Mouse (Mus musculus): Measurements from ENCODE around the gene Fbxl17.
A peak's percentile ranks its signal among the peaks of the same experiment; 100 is the strongest.

Fbxl17 gene

GRCm38 (mm10) chr17:63285265-63285939 lies 214.4 kb downstream of the Fbxl17 start:
- DNase-seq (ENCODE audit: extremely low read depth, low read depth, low spot score), result peak; percentile 57

- DNase-seq (ENCODE audit: extremely low read depth, low read depth, low spot score), result no peak
These were observed 215.7 kb downstream of the Fbxl17 start for GRCm38 (mm10) chr17:63284074-63284473.

GRCm38 (mm10) chr17:63282004-63282403 lies 217.8 kb downstream of the Fbxl17 start:
- no peak for DNase-seq (ENCODE audit: extremely low read depth, low read depth, low spot score)

GRCm38 (mm10) chr17:63280990-63281389 lies 218.8 kb downstream of the Fbxl17 start:
- no peak for DNase-seq (ENCODE audit: extremely low read depth, low read depth, low spot score)

DNA sequence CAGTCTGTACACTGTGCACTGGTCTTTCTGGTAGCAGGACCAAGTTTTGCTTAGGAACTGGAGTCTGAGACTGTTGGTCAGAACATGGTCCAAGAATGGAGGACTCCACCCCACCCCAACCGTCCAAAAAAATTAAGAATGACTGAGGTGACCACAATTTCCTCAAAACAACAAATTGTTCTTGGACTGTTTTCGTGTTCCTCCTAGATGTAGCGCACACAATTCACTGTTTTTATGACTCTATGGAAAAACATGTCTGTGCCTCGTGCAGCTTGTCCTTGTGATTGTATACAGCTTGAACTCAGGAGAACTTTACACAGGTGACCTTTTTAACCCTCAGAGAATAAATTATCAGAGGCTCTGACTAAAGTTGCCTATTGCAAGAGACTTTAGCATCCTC lies 220.7 kb downstream of the Fbxl17 start:
- no peak for DNase-seq (ENCODE audit: extremely low read depth, low read depth, low spot score)

DNA sequence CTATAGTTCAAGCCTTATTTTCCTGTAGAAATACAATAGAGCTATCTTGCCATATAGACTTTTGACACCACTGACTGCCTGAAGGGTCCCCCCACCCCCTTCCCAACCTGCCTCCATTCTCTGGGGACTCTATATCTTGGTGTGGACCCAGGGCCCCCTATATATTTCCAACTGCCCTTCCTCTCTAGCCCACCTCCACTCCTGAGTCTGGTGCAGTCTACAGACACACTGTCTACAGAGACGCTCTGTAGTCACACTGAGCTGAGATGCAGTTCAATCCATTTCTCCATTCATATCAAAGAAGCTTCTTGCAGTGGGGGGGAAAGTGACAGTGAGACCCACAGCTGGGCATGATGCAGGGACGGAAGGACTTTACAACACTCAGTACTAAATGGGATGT lies 226.5 kb downstream of the Fbxl17 start:
- DNase-seq (ENCODE audit: extremely low read depth, low read depth, low spot score), result no peak

DNA sequence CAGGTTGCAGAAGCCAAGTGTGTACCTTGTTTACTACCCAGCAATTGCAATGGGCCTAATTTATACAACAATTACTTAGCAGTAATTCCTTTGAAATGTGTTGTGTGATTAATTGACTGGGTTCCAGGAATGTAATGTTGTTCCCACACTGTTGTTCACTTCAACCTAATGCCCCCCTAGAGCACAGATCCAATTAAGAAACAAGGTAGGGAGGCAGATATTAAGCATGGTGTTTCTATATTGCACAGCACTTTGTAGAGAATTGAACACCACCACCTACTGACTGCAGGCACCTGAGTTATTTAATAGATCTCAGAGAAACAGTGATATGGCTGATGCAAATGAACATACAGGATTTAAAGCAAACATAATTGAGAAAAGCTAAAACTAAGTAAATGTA lies 226.9 kb downstream of the Fbxl17 start:
- DNase-seq (ENCODE audit: extremely low read depth, low read depth, low spot score), result no peak

DNA sequence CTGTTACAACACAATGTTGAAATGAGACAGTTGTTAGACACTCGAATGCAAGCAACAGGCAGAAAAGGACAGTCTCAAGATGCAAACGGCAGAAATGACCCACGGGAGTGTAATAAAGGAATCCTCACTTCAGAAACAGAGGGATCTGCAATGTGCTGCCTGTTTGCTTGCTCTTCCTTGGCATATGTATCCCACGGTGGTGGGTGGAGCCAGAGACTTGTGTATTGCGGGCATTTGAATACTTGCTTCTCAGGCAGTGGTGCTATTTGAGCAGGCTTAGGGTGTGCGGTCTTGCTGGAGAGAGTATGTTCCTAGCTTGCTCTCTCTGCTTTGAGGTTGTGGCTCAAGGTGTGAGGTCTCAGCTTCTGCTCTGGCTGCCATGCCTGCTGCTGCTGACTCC lies 228.8 kb downstream of the Fbxl17 start:
- no peak for DNase-seq (ENCODE audit: extremely low read depth, low read depth, low spot score)

- no peak for DNase-seq (ENCODE audit: extremely low read depth, low read depth, low spot score)
These were observed 229.3 kb downstream of the Fbxl17 start for GRCm38 (mm10) chr17:63270513-63270912.

DNA sequence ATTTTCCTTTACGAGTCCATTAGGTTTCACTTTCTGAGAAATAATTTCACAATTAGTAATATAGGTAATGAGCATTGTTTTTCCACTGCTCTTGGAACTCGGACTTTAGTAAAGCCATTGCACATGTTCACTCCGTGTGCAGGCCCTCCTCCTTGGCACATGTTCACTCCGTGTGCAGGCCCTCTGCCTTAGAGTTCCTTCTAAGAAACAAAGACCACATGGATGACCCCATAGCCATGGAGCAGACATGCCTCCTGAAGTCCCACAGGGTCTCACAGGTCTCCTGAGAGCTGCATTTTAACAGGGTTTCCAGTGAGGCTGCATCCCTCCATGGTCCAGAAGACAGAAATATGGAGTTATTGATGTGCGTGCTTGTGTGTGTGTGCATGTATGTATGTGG lies 237.1 kb downstream of the Fbxl17 start:
- no peak for DNase-seq (ENCODE audit: extremely low read depth, low read depth, low spot score)

GRCm38 (mm10) chr17:63261508-63262141 lies 238.2 kb downstream of the Fbxl17 start:
- no peak for DNase-seq (ENCODE audit: extremely low read depth, low read depth, low spot score)

DNA sequence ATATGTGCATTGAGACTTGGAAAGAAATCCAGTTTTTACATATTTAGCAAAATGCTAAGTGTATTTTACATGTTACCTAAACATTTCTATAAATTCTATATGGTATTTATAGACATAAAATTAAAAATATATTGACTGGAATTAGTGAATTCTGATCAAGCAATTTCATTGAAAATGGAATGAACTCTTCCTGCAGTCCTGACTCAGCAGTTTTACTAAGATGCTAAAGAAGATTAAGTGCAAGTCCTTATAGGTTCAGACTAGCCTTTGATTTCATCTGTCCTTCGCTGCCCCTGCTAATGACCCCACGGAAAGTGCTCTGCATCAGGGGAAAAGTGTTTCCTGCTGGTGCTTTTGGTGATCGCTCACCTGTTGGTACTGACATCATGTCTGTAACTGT lies 240.7 kb downstream of the Fbxl17 start:
- no peak for DNase-seq (ENCODE audit: extremely low read depth, low read depth, low spot score)

DNA sequence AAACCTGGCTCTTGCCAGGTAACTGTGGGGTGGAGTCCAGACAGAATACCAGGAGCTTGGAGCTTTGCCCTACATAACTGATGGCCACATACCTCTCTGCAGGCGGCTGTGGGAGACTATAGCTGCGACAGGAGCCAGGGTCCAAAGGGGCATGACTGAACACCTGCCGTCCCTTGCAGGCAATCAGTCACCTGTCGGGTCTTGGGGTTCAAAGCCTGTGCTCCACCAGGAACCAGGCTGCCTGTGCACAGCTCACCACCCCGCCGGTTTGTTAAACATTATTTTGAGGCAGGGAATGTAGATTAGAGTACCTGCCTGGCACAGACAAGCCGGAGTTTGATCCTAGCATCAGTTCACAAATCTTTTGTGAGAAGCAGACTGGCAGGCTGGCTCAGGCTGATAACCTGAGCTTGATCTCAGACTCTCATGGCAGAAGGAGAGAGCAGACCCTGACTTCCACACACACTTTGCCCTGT lies 253.6 kb downstream of the Fbxl17 start:
- DNase-seq (ENCODE audit: extremely low read depth, low read depth, low spot score), result no peak

DNA sequence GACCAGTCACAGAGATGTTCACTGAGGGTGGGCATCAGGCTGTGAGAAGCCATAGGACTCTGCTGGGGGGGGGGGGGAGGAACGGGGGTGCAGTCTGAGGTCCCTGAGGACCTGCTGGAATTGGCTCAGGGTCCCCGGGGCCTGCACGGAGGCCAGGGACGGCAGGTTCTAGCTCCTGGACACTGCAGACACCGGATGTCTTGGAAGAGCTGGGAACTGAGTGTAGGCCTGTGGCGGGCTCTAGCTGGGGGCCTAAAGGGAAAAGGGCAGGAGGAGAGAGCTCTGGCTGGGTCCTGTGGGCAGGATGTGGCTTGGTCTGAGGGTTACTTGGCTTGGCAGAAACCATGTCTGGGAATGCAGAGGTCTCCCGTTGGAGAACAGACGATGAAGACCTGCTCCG lies 254.3 kb downstream of the Fbxl17 start:
- DNase-seq (ENCODE audit: extremely low read depth, low read depth, low spot score), result no peak

DNA sequence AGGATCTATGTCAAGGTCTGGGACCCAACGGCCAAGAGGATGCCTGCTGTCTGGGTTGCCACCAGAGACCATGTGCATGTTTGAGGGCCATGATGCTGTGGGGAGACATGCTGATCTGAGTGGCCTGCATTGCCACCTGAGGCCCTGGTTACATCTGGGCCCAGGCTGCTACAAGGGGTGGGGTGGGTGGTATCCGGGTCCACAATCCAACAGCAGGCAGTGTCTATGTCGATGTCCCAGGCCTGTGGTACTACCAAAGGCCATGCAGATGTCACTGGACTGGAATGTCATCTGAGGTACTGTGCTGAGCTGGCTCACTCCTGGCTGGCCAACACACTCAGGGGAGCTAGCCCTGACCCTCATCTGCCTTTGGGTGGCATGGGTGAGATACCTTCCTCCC lies 257.1 kb downstream of the Fbxl17 start:
- no peak for DNase-seq (ENCODE audit: extremely low read depth, low read depth, low spot score)

DNA sequence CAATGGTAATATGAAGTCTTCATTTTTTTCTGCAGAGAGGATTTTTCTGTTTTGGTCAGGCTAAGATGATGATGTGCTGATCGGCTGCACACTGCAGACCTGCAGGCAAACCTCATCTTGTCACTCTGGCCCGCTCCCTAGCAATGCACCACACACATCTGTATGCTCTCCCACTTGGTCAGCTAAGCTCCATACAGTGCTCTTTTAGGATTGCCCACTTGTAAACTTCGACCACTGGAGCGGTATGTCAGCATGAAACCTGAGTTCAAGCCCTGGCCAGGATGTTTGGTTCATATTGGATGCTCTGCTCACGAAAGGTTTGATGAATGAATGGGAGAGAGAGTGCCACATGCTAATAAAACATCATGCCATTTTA lies 259.1 kb downstream of the Fbxl17 start:
- no peak for DNase-seq (ENCODE audit: extremely low read depth, low read depth, low spot score)

DNA sequence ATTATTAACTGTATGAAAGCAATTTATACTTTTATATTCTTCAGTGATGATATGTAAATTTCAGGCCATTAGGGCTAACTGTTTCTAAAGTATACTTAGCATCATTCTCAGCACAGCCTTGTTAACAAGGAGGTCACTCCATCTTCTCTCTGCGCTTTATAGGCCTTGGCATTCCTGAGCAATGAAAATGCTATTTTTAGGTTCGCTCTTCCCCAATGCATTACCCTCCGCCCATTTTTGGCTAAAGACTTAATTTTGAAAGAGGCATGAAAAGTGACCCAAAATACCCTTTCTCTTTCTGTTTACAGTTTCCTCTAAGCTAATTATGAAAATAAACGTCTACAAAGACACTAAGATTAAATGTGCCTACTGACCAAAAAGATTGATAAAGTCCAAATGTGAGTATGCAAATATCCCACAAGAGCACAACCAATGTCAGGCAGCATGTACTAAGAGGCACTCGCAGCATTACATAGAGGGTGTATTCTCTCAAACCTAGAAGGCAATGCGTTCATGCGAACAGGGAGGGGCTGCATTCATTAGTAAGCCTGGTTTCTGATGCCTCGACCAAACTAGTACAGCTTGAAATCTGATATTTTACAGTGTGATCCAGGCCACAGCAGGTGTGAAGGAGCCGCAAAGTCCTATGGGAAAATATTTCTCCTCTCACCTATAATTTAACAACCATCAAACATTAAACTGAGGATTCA lies 259.6 kb downstream of the Fbxl17 start:
- DNase-seq (ENCODE audit: extremely low read depth, low read depth, low spot score), result no peak

- no peak for DNase-seq (ENCODE audit: extremely low read depth, low read depth, low spot score)
These were observed 263.0 kb downstream of the Fbxl17 start for GRCm38 (mm10) chr17:63236846-63237245.

- no peak for DNase-seq (ENCODE audit: extremely low read depth, low read depth, low spot score)
These were observed 263.6 kb downstream of the Fbxl17 start for GRCm38 (mm10) chr17:63236221-63236620.

DNA sequence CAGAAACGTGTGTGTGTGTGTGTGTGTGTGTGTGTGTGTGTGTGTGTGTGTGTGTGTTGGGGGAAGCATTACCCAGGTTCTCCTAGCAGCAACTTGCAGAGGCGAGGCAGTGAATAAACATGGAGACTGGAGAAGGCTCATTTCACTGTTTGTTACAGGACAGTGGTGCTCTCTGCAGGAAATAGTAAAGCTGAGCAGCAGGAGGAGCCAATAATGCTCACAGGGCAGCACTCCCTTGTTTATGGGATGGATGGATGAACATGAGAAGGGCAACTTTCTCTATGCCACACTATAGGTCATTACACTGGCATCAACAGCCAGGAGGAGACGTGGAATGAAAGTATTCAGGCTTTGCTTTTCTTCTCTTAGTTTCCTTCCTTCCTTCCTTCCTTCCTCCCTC lies 264.0 kb downstream of the Fbxl17 start:
- no peak for DNase-seq (ENCODE audit: extremely low read depth, low read depth, low spot score)

GRCm38 (mm10) chr17:63229111-63229510 lies 270.7 kb downstream of the Fbxl17 start:
- no peak for DNase-seq (ENCODE audit: extremely low read depth, low read depth, low spot score)

- DNase-seq (ENCODE audit: extremely low read depth, low read depth, low spot score), result no peak
These were observed 273.4 kb downstream of the Fbxl17 start for GRCm38 (mm10) chr17:63226380-63226779.
